Mouse (Mus musculus) frontal cortex, postnatal 10 days (tissue): ENCODE measurements around the gene Csrnp1.

Experiments used
- DNase-seq, 2 experiments: peaks; one replicate each; pipeline ENCODE4 v3.0.0; 2022; ENCODE audit warnings: low spot score in 2 of 2, mixed read lengths in 1 of 2

Gene Csrnp1

DNA sequence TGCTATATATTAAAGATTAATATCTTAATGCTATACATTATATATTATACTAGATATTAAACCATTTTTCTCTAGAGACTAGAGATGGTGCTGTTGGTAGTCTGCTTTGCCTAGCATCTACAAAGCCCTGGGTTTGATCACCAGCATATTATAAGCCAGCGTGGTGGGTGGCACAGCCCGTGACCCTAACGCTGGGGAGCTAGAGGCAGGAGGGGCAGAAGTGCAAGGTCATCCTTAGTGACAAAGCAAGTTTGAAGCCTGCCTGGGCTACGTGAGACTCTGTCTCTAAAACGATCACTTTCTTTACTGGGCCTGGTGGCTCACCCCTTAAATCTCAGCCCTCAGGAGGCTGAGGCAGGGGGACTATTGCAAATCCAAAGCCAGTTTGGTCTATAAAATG lies 18.4 kb upstream of the Csrnp1 start:
- no peak for DNase-seq

- peak in 1 of 2 experiments; percentile 63 for DNase-seq
Observed at GRCm38 (mm10) chr9:120001945-120002725, 17.7 kb upstream of the Csrnp1 start.

DNA sequence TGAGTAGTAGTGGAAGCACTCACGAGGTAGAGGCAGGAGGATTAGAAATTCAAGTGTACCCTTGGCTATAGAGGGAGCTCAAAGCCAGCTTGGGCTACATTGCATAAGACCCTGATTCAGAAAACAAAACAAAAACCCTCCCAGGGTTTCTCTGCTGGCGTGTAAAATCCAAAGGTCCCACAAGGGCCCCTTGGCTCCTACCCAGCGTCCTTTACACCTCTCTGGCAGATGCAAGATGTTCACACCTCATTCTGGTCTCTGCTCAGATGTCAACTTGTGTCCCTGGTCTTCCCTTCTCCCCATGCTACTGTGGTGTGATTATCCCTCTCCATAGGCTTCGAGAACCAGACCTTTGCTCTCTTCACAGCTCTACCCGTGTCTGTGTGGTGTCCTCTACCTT lies 16.3 kb upstream of the Csrnp1 start:
- DNase-seq = no peak

GRCm38 (mm10) chr9:119999636-120000035 lies 15.2 kb upstream of the Csrnp1 start:
- DNase-seq = no peak

DNA sequence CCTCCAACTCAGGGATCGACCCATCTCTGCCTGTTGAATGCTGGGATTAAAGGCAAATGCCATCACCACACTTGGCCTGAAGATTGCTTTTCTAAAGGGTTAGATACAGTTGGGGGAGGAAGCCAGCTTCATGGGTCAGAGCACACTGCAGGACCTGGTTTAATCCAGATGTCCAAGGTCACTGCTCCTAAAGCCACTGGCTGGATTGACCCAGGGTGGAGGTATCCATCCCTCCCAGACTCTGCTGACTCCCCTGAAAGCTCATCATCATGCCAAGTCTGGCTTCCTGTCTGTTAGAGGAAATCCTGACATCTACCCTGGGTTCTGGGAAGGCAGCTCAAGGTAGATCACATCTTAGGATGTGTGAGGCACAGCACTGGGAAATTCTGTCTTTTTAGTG lies 14.3 kb upstream of the Csrnp1 start:
- no peak for DNase-seq

DNA sequence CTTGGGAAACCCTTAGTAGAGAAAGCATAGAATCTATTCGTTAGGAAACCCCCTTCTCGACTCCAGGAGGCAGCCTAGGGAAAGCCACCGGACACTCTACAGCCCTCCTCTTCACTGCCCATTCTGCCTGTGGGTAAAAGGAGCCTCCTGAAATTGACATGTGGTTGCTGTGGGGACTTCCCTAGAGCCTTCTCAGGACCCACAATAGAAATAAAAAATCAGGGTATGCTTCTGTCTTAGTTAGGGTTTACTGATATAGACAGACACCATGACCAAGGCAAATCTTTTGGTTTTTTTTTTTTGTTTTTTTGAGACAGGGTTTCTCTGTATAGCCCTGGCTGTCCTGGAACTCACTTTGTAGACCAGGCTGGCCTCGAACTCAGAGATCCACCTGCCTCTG lies 11.6 kb upstream of the Csrnp1 start:
- no peak for DNase-seq

DNA sequence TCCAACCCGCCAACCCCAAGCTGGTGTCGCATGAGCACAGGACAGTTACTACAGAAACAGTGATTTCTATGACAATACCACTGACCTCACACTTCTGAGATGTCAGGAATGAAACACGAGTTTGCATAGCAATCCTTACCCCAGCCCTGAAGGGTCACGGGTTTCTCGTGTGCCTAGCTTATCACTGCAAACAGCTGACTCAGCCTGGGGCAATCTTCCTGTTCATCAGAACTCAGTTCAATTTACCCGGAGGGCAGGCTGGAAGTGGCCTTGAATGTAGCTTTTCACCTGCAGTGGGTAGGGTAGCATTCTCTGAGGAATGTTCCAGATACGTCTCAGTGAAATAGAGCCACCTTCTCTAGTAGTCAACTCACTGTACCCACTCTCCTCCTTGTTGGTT lies 9.7 kb upstream of the Csrnp1 start:
- DNase-seq = no peak

DNA sequence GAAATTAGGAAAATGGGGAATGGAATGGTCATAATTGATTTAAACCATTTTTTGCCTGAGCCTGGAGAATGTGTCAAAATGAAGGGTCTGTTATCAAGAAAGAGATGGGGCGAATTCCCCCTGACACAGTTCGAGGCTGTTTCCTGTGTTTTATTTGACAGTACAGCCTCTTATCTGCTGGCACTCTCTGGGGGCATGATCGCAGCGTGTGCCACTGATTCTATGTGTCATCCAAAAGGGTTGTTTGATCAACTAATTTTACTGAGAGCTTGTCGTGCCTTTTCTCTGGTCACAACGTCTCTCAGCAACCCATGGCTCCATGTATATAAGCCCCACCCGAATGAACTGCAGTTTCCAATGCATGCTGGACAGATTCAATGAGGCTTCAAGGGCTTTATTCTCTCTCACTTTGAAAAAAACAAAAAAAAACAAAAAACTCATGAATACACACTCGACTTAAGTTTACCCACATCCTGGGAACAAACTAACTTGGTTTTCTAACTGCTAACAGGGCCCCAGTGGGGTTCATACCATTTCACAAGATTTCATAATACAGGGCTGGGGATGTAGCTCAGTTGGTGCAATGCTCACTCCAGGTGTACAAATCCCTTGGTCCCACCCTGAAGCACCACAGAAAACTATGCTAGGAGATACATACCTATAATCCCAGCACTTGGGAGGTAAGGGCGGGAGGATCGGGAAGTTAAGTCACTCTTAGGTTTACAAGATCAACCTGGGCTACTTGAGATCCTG lies 8.8 kb upstream of the Csrnp1 start:
- DNase-seq = no peak

DNA sequence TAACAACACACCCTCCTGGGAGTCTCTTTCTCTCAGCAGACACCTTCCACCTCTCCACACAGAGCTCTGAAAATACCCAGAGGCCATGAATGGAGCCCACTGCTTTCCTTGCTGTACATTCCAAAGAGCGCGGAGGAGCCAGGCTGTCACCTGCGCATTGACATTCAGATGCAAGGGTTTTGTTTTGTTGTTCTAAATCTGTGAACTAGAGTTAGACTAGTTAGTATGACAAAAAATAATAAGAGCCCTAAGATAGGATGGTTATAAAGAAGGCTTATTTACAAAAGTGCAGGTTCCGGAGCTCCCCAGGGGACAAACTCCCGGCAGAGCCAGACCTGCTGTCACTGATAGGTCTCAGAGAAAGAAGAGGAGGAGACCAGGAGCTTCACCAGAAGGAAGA lies 6.9 kb upstream of the Csrnp1 start:
- no peak for DNase-seq

DNA sequence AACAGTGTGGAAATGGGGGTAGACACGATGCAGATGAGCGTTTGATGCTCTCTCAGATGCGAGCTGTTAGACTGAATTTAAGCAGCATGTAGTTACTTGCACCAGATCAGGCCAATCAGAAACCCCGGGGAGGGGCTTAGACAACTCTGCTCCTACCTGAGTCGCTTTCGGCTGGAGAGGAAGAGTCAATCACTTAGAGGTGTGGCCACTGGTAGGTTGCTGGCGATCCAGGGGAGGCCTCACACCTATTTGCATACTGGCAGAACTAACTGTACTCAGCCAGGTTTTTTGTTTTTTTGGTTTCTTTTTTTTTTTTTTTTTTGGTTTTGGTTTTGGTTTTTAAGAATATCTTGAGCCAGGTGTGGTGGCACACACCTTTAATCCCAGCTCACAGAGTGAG lies 3.8 kb upstream of the Csrnp1 start:
- no peak for DNase-seq

GRCm38 (mm10) chr9:119985881-119986574 lies 1.6 kb upstream of the Csrnp1 start:
- no peak for DNase-seq

GRCm38 (mm10) chr9:119983585-119984535 lies 598 bp downstream of the Csrnp1 start:
- DNase-seq = peak; percentile 70 to 79

DNA sequence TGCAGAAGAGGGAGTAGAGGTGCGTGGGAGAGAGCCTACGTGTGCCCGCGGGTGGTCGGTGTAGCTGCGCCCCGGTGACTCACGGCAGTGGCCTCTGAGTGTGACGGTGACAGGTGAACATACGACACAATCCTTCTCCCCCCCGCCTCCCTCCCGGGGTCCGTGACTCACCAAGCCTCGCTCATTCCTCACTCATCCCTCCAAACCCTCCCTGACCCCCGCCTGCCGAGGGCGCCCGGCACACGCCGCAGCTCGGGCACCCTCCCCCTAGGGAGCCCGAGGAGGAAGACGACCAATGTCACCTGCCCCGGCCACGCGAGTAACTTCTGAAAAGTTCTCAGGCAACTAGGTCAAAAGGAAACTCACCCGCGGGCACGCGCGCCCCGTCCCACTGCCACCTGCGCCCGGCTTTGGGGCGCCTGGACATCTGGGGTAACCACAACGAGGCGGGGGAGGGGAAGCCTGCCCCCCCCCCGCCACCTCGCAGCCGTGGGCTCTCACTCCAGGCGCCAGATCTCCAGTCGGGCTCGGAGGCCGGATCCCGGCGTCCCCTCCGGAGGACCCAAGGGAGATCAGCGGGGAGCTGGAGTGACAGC lies 1.4 kb downstream of the Csrnp1 start:
- peak; percentile 45 to 55 for DNase-seq

GRCm38 (mm10) chr9:119982241-119982811 lies 2.1 kb downstream of the Csrnp1 start:
- DNase-seq = peak in 1 of 2 experiments; percentile 61

GRCm38 (mm10) chr9:119981183-119982179 lies 3.0 kb downstream of the Csrnp1 start:
- peak; percentile 45 to 74 for DNase-seq

DNA sequence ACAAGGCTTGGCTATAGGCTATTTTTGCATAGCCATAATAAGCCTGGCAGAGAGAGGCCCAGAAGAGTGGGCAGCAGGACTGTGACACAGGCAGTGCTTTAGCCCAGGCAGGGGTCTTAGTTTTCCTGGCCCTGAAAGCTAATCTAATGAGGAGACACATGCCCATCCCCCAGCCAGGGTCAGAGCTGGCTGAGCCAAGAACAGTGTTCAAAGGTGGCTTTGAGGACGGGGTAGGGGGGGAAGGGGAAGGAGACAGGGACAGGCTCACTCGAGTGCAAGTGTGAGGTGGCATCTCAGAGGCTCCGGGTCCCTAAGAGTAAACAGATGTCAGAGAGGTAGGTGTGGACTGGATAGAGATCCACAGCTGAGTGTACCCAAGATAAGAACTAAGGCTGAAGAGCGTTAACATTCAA lies 3.7 kb downstream of the Csrnp1 start:
- no peak for DNase-seq

DNA sequence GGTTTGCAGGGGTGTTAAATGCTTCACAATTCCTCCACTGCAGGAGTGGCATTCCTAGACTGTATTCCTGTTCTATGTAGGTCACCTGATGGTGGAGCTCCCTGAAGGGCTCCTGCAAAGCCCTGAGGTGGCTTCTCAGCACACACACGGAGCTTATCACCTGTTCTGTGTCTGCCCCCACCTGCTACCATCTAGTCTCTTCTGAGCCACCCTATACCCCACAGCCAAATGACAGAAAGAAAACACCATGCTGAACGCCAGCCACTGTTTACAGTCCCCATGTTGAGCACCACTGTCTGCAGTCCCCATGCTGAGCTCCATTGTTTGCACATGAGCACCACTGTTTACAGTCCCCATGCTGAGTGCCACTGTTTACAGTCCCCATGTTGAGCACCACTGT lies 4.7 kb downstream of the Csrnp1 start:
- DNase-seq = no peak

GRCm38 (mm10) chr9:119978811-119979441 lies 5.5 kb downstream of the Csrnp1 start:
- DNase-seq = peak in 1 of 2 experiments; percentile 56
